Comparison of ENCODE assay signal across 8 mouse cellular contexts in genomic region chr10:58362745-58363144, GRCm38 (mm10). TPM values are rescaled to one million over a fixed set of nuclear protein-coding genes. Genes with fewer than 3 reads are reported as not detected.
DNase-seq lines count a peak whose midpoint lies in the region; ATAC-seq and TF ChIP-seq lines count a peak whose summit lies in the region.

No protein-coding gene starts in this region.

- TF ChIP-seq CTCF in Patski (IDR thresholded peaks at IDR 0.05) = peak; percentile 60
- TF ChIP-seq CTCF in liver, postnatal 0 days (IDR thresholded peaks at IDR 0.05; ENCODE audit: low read depth) = peak; percentile 71

- no peaks in the 10 kb centered on the region for H3K9me3 ChIP-seq in heart, embryonic 11.5 days (replicated peaks; ENCODE audit: control insufficient read depth, low read length)
- H3K9me3 ChIP-seq in liver, postnatal 0 days (ENCODE audit: low read length) = no peaks in the 10 kb centered on the region

- TF ChIP-seq EP300 in liver, postnatal 0 days (IDR thresholded peaks at IDR 0.05; ENCODE audit: low read depth) = no peak

- DNase-seq in heart, adult 9 months (ENCODE audit: low spot score in 2 of 2) = no peak
- DNase-seq in 3T3-L1 (ENCODE audit: low read depth, low spot score) = peak; percentile 56
- no peak for DNase-seq in Patski (ENCODE audit: low read depth, low spot score)
- no peak for DNase-seq in liver, postnatal 0 days
- DNase-seq in yolk sac, embryonic 10.5 days (ENCODE audit: low spot score) = no peak
- DNase-seq in right cerebral cortex, postnatal 36 days (ENCODE audit: low spot score in 2 of 2) = no peak
- no peak for DNase-seq in spleen, postnatal 14 days (ENCODE audit: low spot score in 2 of 2)

- POLR2A ChIA-PET in Patski (lab: Charles Lee) = interaction anchor here (0.5 to 0.6 kb wide), 2 partner anchors 105 to 1392 kb away, joined by 3 to 8 read pairs; no protein-coding TSS in a partner anchor

- no peak overlapping the region for H3K4me3 ChIP-seq in heart, embryonic 11.5 days (ENCODE audit: low read depth, low read length)
- no peak overlapping the region for H3K4me3 ChIP-seq in liver, postnatal 0 days (ENCODE audit: low read depth, low read length)

- 0 out of 2 replicates have a peak, but pooled peaks have one; percentile 56 for ATAC-seq in heart, embryonic 11.5 days (replicated peaks; ENCODE audit: insufficient number of reproducible peaks, low FRiP score, low TSS enrichment)
- ATAC-seq in Patski = no peak
- ATAC-seq in liver, postnatal 0 days = 0 out of 2 replicates have a peak, but pooled peaks have one; percentile 36

- WGBS in heart, embryonic 11.5 days (ENCODE audit: insufficient replicate concordance) = 43% methylated on average over 1 of the region's 1 CpGs
- WGBS in liver, postnatal 0 days (ENCODE audit: insufficient replicate concordance) = 31% methylated on average over 1 of the region's 1 CpGs

- peaks cover 25% of the 10 kb centered on the region for H3K4me1 ChIP-seq in heart, embryonic 11.5 days (ENCODE audit: control insufficient read depth, insufficient read depth, low read length)
- H3K4me1 ChIP-seq in liver, postnatal 0 days (ENCODE audit: insufficient read depth) = peaks cover 16% of the 10 kb centered on the region

- H3K9ac ChIP-seq in heart, embryonic 11.5 days (ENCODE audit: low read depth, low read length) = no peak overlapping the region
- no peak overlapping the region for H3K9ac ChIP-seq in liver, postnatal 0 days (replicated peaks)

- CTCF ChIA-PET in Patski (lab: Charles Lee) = interaction anchor here (0.9 to 4.0 kb wide), 7 partner anchors 9 to 91 kb away, joined by 3 to 12 read pairs (median 4); no protein-coding TSS in a partner anchor

- no peaks in the 10 kb centered on the region for H3K36me3 ChIP-seq in heart, embryonic 11.5 days (ENCODE audit: control insufficient read depth, insufficient read depth, low read length)
- peaks cover 12% of the 10 kb centered on the region; the same call in 1 of the 2 replicates for H3K36me3 ChIP-seq in liver, postnatal 0 days (replicated peaks; ENCODE audit: insufficient read depth, low read length)

- no peaks in the 10 kb centered on the region for H3K27me3 ChIP-seq in heart, embryonic 11.5 days (ENCODE audit: control insufficient read depth, insufficient read depth, low read length)
- H3K27me3 ChIP-seq in Patski = no peaks in the 10 kb centered on the region
- no peaks in the 10 kb centered on the region for H3K27me3 ChIP-seq in liver, postnatal 0 days (ENCODE audit: insufficient read depth, low read length)

- H3K4me2 ChIP-seq in heart, embryonic 11.5 days = no peak overlapping the region
- H3K4me2 ChIP-seq in liver, postnatal 0 days (ENCODE audit: low read depth, low read length) = no peak overlapping the region

- in situ Hi-C loops in Patski (cut with MboI; ENCODE audit: low pct_unique_long_range_greater_than_20kb) = no loop called here

- no peak overlapping the region for H3K27ac ChIP-seq in heart, embryonic 11.5 days (ENCODE audit: low read depth, low read length)
- no peak overlapping the region for H3K27ac ChIP-seq in liver, postnatal 0 days (ENCODE audit: low read depth)

RNA-seq across cellular contexts. Expression of gene Lims1, which starts 39.5 kb away (rescaled TPM):
- polyA plus RNA-seq in heart, embryonic 11.5 days (2014; fragmentation: Nextera tagmentation; extraction: Ambion mirVana) = 120 and 125 TPM in 2 replicates
- 56.0 TPM for polyA plus RNA-seq in Patski (2021)
- 60.6 and 64.4 TPM in 2 replicates for polyA plus RNA-seq in liver, postnatal 0 days (2015; fragmentation: Nextera tagmentation; extraction: Ambion mirVana)
